Mouse (Mus musculus) C2C12 (cell line): ENCODE data around the gene Vmn2r83.

Experiments used
- CEBPB ChIP-seq: IDR thresholded peaks from one replicate; pipeline ENCODE4 v1.6.1; 2011; ENCODE audit warnings: low read depth, mild to moderate bottlenecking, control low read depth, moderate library complexity
- CTCF ChIP-seq: IDR thresholded peaks from one replicate; pipeline ENCODE4 v1.5.1; 2011; ENCODE audit not compliant: control insufficient read depth, insufficient read depth, insufficient read length
- MAX ChIP-seq: IDR thresholded peaks from one replicate; pipeline ENCODE4 v1.6.1; 2011; ENCODE audit warnings: mild to moderate bottlenecking, control low read depth
- USF1 ChIP-seq: IDR thresholded peaks from one replicate; pipeline ENCODE4 v1.6.1; 2011; ENCODE audit warnings: low read depth, mild to moderate bottlenecking, control low read depth, moderate library complexity

GRCm38 (mm10) chr10:79530241-79530640 lies 61.7 kb downstream of the Vmn2r83 start:
- TF ChIP-seq CTCF (no peak), CEBPB (no peak), MAX (no peak), USF1 (no peak)
